Mouse (Mus musculus) lung, adult 2 months (tissue): ENCODE measurements around the gene Eif2b2.

Source experiments
- CTCF ChIP-seq: fragments of 200-500 bp; IDR thresholded peaks from 2 replicates; pipeline ENCODE4 v1.5.1; 2011; ENCODE audit warnings: mild to moderate bottlenecking, low read length, control low read depth; ENCODE audit not compliant: insufficient read depth
- POLR2A ChIP-seq: fragments of 200-500 bp; IDR thresholded peaks from 2 replicates; pipeline ENCODE4 v1.6.1; 2011; ENCODE audit warnings: low read depth, mild to moderate bottlenecking, control low read depth, low read length, borderline replicate concordance; ENCODE audit errors: extremely low read depth

GRCm38 (mm10) chr12:85178294-85178693 is 41.0 kb upstream of the Eif2b2 start:
- TF ChIP-seq CTCF (no peak), POLR2A (no peak)
